Mouse (Mus musculus) small intestine, adult 2 months (tissue): ENCODE data around the gene Rem2. TPM values are rescaled to one million over a fixed set of nuclear protein-coding genes. Genes with fewer than 3 reads are reported as not detected.

Source experiments
- H3K27ac ChIP-seq: fragments of 200-500 bp; 2 replicates; pipeline ENCODE4 v1.5.1; 2012; ENCODE audit warnings: low read depth, low read length, control low read depth, inconsistent platforms; ENCODE audit not compliant: insufficient read depth
- H3K27me3 ChIP-seq: fragments of 200-500 bp; 2 replicates; pipeline ENCODE4 v1.6.1; 2012; ENCODE audit warnings: mild to moderate bottlenecking, moderate library complexity, low read length, inconsistent platforms; ENCODE audit not compliant: control insufficient read depth, insufficient read depth
- H3K36me3 ChIP-seq: fragments of 200-500 bp; 2 replicates; pipeline ENCODE4 v1.6.1; 2012; ENCODE audit warnings: mild to moderate bottlenecking, low read length, control low read depth, inconsistent platforms; ENCODE audit not compliant: control insufficient read depth, insufficient read depth
- H3K4me1 ChIP-seq: fragments of 200-500 bp; 2 replicates; pipeline ENCODE4 v1.6.1; 2012; ENCODE audit warnings: low read length, inconsistent platforms, mixed read lengths; ENCODE audit not compliant: control insufficient read depth, insufficient read depth, insufficient read length
- H3K4me3 ChIP-seq: fragments of 200-500 bp; 2 replicates; pipeline ENCODE4 v1.5.1; 2012; ENCODE audit warnings: low read depth, mild to moderate bottlenecking, control low read depth, inconsistent platforms, low read length, moderate library complexity
- CTCF ChIP-seq: fragments of 200-500 bp; IDR thresholded peaks from 2 replicates; pipeline ENCODE4 v1.5.1; 2012; ENCODE audit warnings: low read depth, mild to moderate bottlenecking, control low read depth, inconsistent platforms, low read length, moderate library complexity, mixed read lengths; ENCODE audit not compliant: insufficient replicate concordance, insufficient read length; ENCODE audit errors: extremely low read depth
- POLR2A ChIP-seq: fragments of 200-500 bp; IDR thresholded peaks from 2 replicates; pipeline ENCODE4 v1.6.1; 2012; ENCODE audit warnings: low read depth, mild to moderate bottlenecking, control low read depth, inconsistent platforms, low read length, moderate library complexity
- WGBS: fragments of 180-500 bp; shearing (Covaris S2); methylation state at CpG from one replicate; pipeline ENCODE4 v1.1.7; 2018; 5-methylcytosine and 5-hydroxymethylcytosine counted together
- polyA plus RNA-seq: library from polyadenylated mRNA; depleted of rRNA; stranded (reverse); fragments of >200 nt; gene quantifications from 2 replicates; pipeline ENCODE4 v1.2.3, GENCODE M21; 2012

Rem2 gene
- polyA plus RNA-seq, 1 experiment = 0.76 TPM

GRCm38 (mm10) chr14:54464293-54465005 is 11.5 kb upstream of the Rem2 start:
- H3K36me3 ChIP-seq = peaks cover 33% of the 10 kb centered on the region
- TF ChIP-seq CTCF (peak; percentile 76; the same call in 1 of the 2 replicates), POLR2A (peak; percentile 77; the same call in 1 of the 2 replicates)
- H3K27me3 ChIP-seq = no peaks in the 10 kb centered on the region
- H3K27ac ChIP-seq = peak overlapping the region; percentile 81
- H3K4me1 ChIP-seq = no peaks in the 10 kb centered on the region
- peak overlapping the region; percentile 89 for H3K4me3 ChIP-seq
- WGBS = under 1% methylated on average over 56 of the region's 57 CpGs

- Histone ChIP-seq H3K27me3 (no peaks in the 10 kb centered on the region), H3K36me3 (peaks cover 43% of the 10 kb centered on the region), H3K4me1 (peaks cover 7% of the 10 kb centered on the region; the same call in 1 of the 2 replicates), H3K27ac (no peak overlapping the region), H3K4me3 (no peak overlapping the region)
- no peak for TF ChIP-seq CTCF
- no peak for TF ChIP-seq POLR2A
- WGBS = 99% methylated on average over 2 of the region's 2 CpGs
Measured at GRCm38 (mm10) chr14:54471467-54471866, 4.4 kb upstream of the Rem2 start.

GRCm38 (mm10) chr14:54472671-54473070 is 3.2 kb upstream of the Rem2 start:
- no peak overlapping the region for H3K27ac ChIP-seq
- 40% methylated on average over 5 of the region's 5 CpGs for WGBS
- H3K4me3 ChIP-seq = no peak overlapping the region
- peaks cover 7% of the 10 kb centered on the region; the same call in 1 of the 2 replicates for H3K4me1 ChIP-seq
- H3K36me3 ChIP-seq = peaks cover 33% of the 10 kb centered on the region
- no peaks in the 10 kb centered on the region for H3K27me3 ChIP-seq
- TF ChIP-seq POLR2A = no peak

- H3K27ac ChIP-seq = no peak overlapping the region
- H3K4me3 ChIP-seq = no peak overlapping the region
- 85% methylated on average over 5 of the region's 5 CpGs for WGBS
- H3K36me3 ChIP-seq = peaks cover 13% of the 10 kb centered on the region
- peaks cover 6% of the 10 kb centered on the region; the same call in 1 of the 2 replicates for H3K27me3 ChIP-seq
- TF ChIP-seq POLR2A (no peak), CTCF (no peak)
- peaks cover 7% of the 10 kb centered on the region for H3K4me1 ChIP-seq
Measured at GRCm38 (mm10) chr14:54474744-54475143, 1.2 kb upstream of the Rem2 start.

DNA sequence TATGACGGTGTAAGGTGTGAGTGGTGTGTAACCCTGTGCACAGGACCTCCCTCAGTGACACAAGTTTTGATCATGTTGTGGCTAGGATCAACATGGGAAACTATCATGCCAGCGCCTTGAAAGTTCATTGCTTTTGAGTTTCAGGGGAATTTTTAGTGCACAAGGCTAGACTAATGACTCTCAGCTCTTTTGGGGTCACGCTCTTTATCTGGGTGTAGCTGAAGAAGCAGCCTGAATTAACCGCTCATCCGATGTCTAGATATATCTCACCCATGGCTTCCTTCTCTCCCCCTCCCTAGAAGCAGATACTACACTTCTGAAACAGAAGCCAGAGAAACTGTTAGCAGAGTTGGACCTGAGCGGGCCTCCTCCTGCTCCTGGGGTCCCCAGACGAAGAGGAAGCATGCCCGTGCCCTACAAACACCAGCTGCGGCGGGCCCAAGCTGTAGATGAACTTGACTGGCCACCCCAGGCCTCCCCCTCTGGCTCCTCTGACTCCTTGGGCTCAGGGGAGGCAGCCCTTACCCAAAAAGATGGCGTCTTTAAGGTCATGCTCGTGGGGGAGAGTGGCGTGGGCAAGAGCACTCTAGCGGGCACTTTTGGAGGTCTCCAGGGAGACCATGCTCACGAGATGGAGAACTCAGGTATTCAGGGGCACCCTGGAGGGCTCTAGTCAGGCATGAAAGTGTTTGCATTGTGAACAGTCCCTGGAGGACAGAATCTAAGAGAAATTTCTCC is 1.4 kb downstream of the Rem2 start:
- Histone ChIP-seq H3K36me3 (no peaks in the 10 kb centered on the region), H3K4me3 (no peak overlapping the region), H3K4me1 (peaks cover 7% of the 10 kb centered on the region), H3K27me3 (peaks cover 7% of the 10 kb centered on the region; the same call in 1 of the 2 replicates), H3K27ac (no peak overlapping the region)
- WGBS = 93% methylated on average over 15 of the region's 15 CpGs
- TF ChIP-seq POLR2A (no peak), CTCF (no peak)

DNA sequence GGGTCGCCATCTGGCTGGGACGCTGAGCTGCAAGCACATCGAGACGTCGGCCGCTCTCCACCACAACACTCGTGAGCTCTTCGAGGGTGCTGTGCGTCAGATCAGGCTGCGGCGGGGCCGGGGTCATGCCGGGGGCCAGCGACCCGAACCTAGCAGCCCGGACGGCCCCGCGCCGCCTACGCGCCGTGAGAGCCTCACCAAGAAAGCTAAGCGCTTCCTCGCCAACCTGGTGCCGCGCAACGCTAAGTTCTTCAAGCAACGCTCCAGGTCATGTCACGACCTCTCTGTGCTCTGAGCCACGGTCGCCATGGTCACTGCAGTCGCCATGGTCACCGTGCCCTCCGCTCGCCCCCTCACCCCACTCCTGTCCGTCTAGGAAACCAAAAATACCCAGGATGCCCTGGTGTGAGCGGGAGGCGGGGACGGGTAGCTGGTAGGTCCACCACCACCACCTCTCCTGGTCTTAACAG is 3.6 kb downstream of the Rem2 start:
- 13% methylated on average over 40 of the region's 40 CpGs for WGBS
- no peaks in the 10 kb centered on the region for H3K36me3 ChIP-seq

GRCm38 (mm10) chr14:54480673-54481072 is 4.8 kb downstream of the Rem2 start:
- Histone ChIP-seq H3K4me1 (peaks cover 5% of the 10 kb centered on the region), H3K27ac (peak overlapping the region; percentile 27; the same call in 1 of the 2 replicates), H3K36me3 (no peaks in the 10 kb centered on the region), H3K4me3 (no peak overlapping the region), H3K27me3 (peaks cover 7% of the 10 kb centered on the region; the same call in 1 of the 2 replicates)
- 83% methylated on average over 6 of the region's 6 CpGs for WGBS
- TF ChIP-seq POLR2A (no peak), CTCF (no peak)

More for the DNA sequence above, 3.6 kb downstream of the Rem2 start:
- Histone ChIP-seq H3K4me3 (peak overlapping the region; percentile 73), H3K4me1 (peaks cover 7% of the 10 kb centered on the region), H3K27ac (no peak overlapping the region), H3K27me3 (peaks cover 7% of the 10 kb centered on the region; the same call in 1 of the 2 replicates)
- no peak for TF ChIP-seq CTCF
- TF ChIP-seq POLR2A = no peak
